Mouse (Mus musculus) C2C12 (cell line): Measurements from ENCODE around the gene Pmp22. TPM values are rescaled to one million over a fixed set of nuclear protein-coding genes. Genes with fewer than 3 reads are reported as not detected.
A peak's percentile ranks its signal among the peaks of the same experiment; 100 is the strongest.

Experiments
- H3K27me3 ChIP-seq: one replicate; pipeline ENCODE4 v1.6.1; 2011; ENCODE audit not compliant: control insufficient read depth, insufficient read depth, insufficient read length
- H3K36me3 ChIP-seq: one replicate; pipeline ENCODE4 v1.6.1; 2011; ENCODE audit not compliant: control insufficient read depth, insufficient read depth
- H3K4me3 ChIP-seq: one replicate; pipeline ENCODE4 v1.5.1; 2011; ENCODE audit warnings: mild to moderate bottlenecking, control low read depth; ENCODE audit not compliant: poor library complexity, insufficient read depth, severe bottlenecking
- H3K79me2 ChIP-seq: one replicate; pipeline ENCODE4 v1.6.1; 2011; ENCODE audit not compliant: control insufficient read depth, insufficient read depth
- H3K79me3 ChIP-seq: one replicate; pipeline ENCODE4 v1.6.1; 2011; ENCODE audit warnings: low read depth, control low read depth
- H3ac ChIP-seq: one replicate; pipeline ENCODE3; 2011; ENCODE audit warnings: low read depth; ENCODE audit not compliant: control insufficient read depth, insufficient read length
- CEBPB ChIP-seq: IDR thresholded peaks from one replicate; pipeline ENCODE4 v1.6.1; 2011; ENCODE audit warnings: low read depth, mild to moderate bottlenecking, control low read depth, moderate library complexity
- CTCF ChIP-seq: IDR thresholded peaks from one replicate; pipeline ENCODE4 v1.5.1; 2011; ENCODE audit not compliant: control insufficient read depth, insufficient read depth, insufficient read length
- FOSL1 ChIP-seq: IDR thresholded peaks from one replicate; pipeline ENCODE4 v1.8.0; 2011; ENCODE audit warnings: mild to moderate bottlenecking, low read length; ENCODE audit not compliant: poor library complexity, insufficient read depth, severe bottlenecking
- MAX ChIP-seq: IDR thresholded peaks from one replicate; pipeline ENCODE4 v1.6.1; 2011; ENCODE audit warnings: mild to moderate bottlenecking, control low read depth
- MYOD1 ChIP-seq: IDR thresholded peaks from one replicate; pipeline ENCODE4 v1.6.1; 2011; ENCODE audit warnings: low read depth; ENCODE audit not compliant: control insufficient read depth, insufficient read length
- MYOG ChIP-seq: IDR thresholded peaks from one replicate; pipeline ENCODE4 v1.6.1; 2011; ENCODE audit not compliant: control insufficient read depth, insufficient read length; ENCODE audit errors: extremely low read depth
- USF1 ChIP-seq: IDR thresholded peaks from one replicate; pipeline ENCODE4 v1.6.1; 2011; ENCODE audit warnings: low read depth, mild to moderate bottlenecking, control low read depth, moderate library complexity
- polyA plus RNA-seq: library from polyadenylated mRNA; unstranded; fragments of >200 nt; fragmentation: generic; extraction: Trizol; gene quantifications from one replicate; pipeline ENCODE4 v1.2.1, GENCODE M21; 2012; ENCODE audit warnings: missing spikeins

The Pmp22 gene
- polyA plus RNA-seq, 1 experiment: 56.7 TPM

DNA sequence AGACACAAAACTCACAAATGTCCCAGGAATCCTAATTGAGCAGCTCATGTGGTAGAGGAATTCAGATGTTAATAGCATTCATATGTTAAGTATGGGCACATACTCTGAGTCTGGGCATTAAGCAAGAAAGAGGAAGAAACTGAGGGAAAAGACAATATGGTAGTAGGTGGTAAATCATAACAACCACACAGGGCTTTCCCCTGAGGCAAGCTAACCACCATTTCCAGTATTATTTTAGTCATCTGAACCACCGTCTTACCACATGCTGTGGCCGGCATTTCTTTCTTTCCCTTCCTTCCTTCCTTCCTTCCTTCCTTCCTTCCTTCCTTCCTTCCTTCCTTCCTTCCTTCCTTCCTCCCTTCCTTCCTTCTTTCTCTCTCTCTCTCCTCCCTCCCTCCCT is 6.5 kb upstream of the Pmp22 start:
- Histone ChIP-seq H3K79me3 (no peaks in the 10 kb centered on the region), H3K36me3 (no peaks in the 10 kb centered on the region), H3K27me3 (no peaks in the 10 kb centered on the region), H3K4me3 (no peak overlapping the region), H3K79me2 (no peaks in the 10 kb centered on the region), H3ac (no peak overlapping the region)
- no peak for TF ChIP-seq USF1
- peak; percentile 9 for TF ChIP-seq CEBPB

DNA sequence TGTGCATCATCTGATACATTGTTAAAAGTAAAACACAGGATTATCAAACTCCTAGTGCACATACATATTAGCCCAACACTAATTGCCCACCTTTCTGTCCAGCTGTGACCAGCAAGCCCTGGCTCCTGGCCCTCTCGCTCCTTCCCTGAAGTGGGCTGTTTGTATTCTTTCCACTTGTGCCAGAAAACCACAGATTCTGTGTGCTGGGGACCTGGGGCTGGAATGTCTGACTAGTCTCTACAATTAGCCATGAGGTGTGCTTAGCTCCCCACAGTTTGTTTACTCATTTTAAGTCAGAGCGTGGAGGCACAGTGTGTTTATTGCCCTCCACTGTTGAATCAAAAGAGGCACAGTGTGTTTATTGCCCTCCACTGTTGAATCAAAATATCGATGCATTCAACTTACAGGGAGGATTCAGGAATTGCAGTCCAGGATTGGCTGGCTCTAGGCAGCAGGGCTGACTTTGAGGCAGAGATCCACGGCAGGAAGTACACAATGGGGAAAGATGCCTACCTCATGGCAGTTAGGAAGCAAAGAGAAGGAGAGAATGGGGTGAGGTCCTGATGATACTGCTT is 5.9 kb upstream of the Pmp22 start:
- H3K27me3 ChIP-seq: no peaks in the 10 kb centered on the region
- no peak overlapping the region for H3K4me3 ChIP-seq
- no peaks in the 10 kb centered on the region for H3K36me3 ChIP-seq
- no peaks in the 10 kb centered on the region for H3K79me3 ChIP-seq
- H3ac ChIP-seq: no peak overlapping the region
- no peaks in the 10 kb centered on the region for H3K79me2 ChIP-seq
- TF ChIP-seq MAX (no peak), USF1 (no peak), MYOD1 (no peak), CEBPB (no peak), MYOG (no peak), CTCF (no peak), FOSL1 (no peak)

DNA sequence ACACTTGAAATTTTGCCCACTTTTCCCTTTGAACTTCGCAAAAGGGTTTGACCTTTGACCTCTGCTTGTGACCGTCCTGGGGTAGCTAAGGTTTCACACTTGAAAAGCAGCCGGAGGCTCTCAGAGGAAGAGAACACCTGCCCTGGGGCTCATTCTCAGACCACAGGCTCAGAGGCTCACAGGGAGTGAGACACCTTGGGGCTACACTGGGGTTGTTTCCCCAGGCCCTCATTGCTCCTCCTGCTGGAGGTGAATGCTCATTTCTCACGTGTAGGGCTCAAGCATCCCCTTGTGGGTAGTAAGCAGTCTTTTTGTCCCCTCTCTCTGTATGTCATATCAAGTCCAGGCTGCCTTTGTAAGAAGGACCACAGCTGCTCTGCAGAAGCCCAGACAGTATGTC is 4.5 kb upstream of the Pmp22 start:
- H3ac ChIP-seq: no peak overlapping the region
- no peaks in the 10 kb centered on the region for H3K79me2 ChIP-seq
- no peaks in the 10 kb centered on the region for H3K27me3 ChIP-seq
- no peaks in the 10 kb centered on the region for H3K36me3 ChIP-seq
- TF ChIP-seq MYOG (no peak), MAX (no peak), CEBPB (no peak), CTCF (no peak), MYOD1 (no peak), USF1 (no peak), FOSL1 (no peak)
- no peak overlapping the region for H3K4me3 ChIP-seq
- H3K79me3 ChIP-seq: no peaks in the 10 kb centered on the region

- H3K79me2 ChIP-seq: no peaks in the 10 kb centered on the region
- H3K36me3 ChIP-seq: no peaks in the 10 kb centered on the region
- no peak overlapping the region for H3ac ChIP-seq
- no peaks in the 10 kb centered on the region for H3K79me3 ChIP-seq
- TF ChIP-seq MAX: no peak
- TF ChIP-seq FOSL1: no peak
- no peak for TF ChIP-seq CTCF
- TF ChIP-seq MYOD1: no peak
- no peak for TF ChIP-seq CEBPB
- no peak for TF ChIP-seq MYOG
- TF ChIP-seq USF1: no peak
- no peak overlapping the region for H3K4me3 ChIP-seq
- H3K27me3 ChIP-seq: no peaks in the 10 kb centered on the region
Observed at GRCm38 (mm10) chr11:63125832-63126456, 2.8 kb upstream of the Pmp22 start.

- no peaks in the 10 kb centered on the region for H3K27me3 ChIP-seq
- H3K4me3 ChIP-seq: no peak overlapping the region
- H3K79me2 ChIP-seq: peaks cover 9% of the 10 kb centered on the region
- no peak for TF ChIP-seq CTCF
- H3ac ChIP-seq: no peak overlapping the region
- no peaks in the 10 kb centered on the region for H3K36me3 ChIP-seq
- H3K79me3 ChIP-seq: no peaks in the 10 kb centered on the region
Observed at GRCm38 (mm10) chr11:63126976-63127375, 1.8 kb upstream of the Pmp22 start.

DNA sequence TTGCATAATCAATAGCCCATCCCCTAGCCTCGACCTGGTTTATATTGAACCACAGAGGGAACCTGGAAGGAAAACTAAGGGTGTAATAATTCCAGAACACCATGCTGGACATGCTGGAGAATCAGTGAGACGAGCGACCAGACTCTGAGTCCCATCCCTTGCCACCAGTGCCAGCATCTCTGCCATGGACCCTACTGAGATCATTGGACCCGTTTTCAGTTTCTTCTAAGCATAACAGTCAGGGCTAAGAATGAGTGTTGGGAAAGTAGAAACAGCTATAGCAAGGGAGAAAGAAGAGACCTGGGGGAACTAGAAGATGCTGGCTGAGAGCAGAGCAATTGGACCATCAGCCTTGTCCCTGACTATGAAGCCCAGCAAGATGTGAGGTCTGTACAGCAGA is 1.3 kb upstream of the Pmp22 start:
- TF ChIP-seq CTCF: no peak
- no peak for TF ChIP-seq MYOG
- TF ChIP-seq USF1: no peak
- TF ChIP-seq MYOD1: no peak
- no peak for TF ChIP-seq CEBPB
- TF ChIP-seq MAX: no peak
- TF ChIP-seq FOSL1: no peak
- Histone ChIP-seq H3K79me3 (peaks cover 3% of the 10 kb centered on the region), H3K79me2 (peaks cover 13% of the 10 kb centered on the region), H3K4me3 (no peak overlapping the region), H3K36me3 (no peaks in the 10 kb centered on the region), H3K27me3 (no peaks in the 10 kb centered on the region), H3ac (no peak overlapping the region)
